Mouse (Mus musculus): ENCODE results near the gene Liph.

DNA sequence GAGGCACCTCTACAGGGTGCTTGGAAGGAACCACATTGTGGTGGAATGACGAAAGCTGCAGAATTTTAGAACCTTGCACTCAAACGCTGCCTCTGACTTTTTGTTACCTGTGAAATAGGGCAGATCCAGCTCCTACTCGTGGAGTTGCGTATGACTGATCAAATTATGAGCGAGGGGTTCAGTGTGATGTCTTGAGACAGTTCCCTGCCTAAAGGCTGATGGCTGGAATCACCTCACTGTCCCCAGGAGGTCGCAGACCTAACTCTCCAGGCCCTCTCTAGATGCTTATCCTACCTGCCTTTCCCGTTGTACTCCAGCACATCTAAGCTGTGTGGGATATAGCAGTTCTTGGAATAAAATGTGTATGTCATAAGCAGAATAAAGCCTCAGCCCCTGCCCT lies 89.5 kb downstream of the Liph start:
- no peak for TF ChIP-seq POLR2A (IDR thresholded peaks at IDR 0.05; ENCODE audit: insufficient read depth, low read length)
- TF ChIP-seq CTCF (IDR thresholded peaks at IDR 0.05; ENCODE audit: low read depth, low read length) = no peak
